Mouse (Mus musculus) hematopoietic stem cell, adult 5-6 weeks (primary cell): ENCODE results near the gene Gm21103. TPM values are rescaled to one million over a fixed set of nuclear protein-coding genes. Genes with fewer than 3 reads are reported as not detected.
"Not testable (repeated sequence)": the region's sequence is repeated elsewhere in the genome, so short reads cannot be mapped to it uniquely, and the experiment has no call there.

Experiments used
- ATAC-seq, 2 experiments: fragments of 125-278 bp in 1 of 2; replicated peaks in 1 of 2; 2 replicates each; pipeline ENCODE4 v1.8.0; 2016 to 2017; ENCODE audit warnings: inconsistent platforms in 2 of 2, mild to moderate bottlenecking in 2 of 2, moderate number of reproducible peaks in 2 of 2, low read depth in 1 of 2, moderate TSS enrichment in 1 of 2; ENCODE audit not compliant: low FRiP score in 2 of 2, poor library complexity in 2 of 2, severe bottlenecking in 2 of 2, insufficient read depth in 1 of 2, low TSS enrichment in 1 of 2
- total RNA-seq: library from RNA; stranded (forward); fragments of 172-1452, 232-1000 nt; gene quantifications from 2 replicates; pipeline ENCODE4 v1.2.3, GENCODE M21; 2017

Gm21103 gene
- total RNA-seq: not detected in 2 replicates

DNA sequence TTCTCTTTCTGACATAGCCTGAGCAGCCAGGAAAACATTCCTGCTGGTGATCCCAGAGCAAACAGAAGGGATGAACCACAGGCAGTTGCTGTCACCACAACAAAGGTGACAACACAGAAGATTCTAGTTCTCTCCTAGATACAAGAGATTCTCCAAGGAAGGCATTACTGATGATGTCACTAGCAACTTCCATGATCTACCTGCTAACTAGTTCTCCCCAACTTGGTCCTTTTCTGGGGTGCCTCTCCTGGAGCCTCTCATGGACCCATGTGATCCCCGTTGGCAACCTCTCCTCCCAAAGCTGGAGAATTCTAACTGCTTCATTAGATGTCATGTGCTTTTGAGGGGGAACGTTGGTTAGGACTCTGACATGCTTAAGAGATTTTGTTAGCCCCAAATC is at the start of gene Gm21103:
Gm21103 (minus strand) TSS at position 101 of the 400 bp plus-strand sequence.
- ATAC-seq: not testable (repeated sequence)

DNA sequence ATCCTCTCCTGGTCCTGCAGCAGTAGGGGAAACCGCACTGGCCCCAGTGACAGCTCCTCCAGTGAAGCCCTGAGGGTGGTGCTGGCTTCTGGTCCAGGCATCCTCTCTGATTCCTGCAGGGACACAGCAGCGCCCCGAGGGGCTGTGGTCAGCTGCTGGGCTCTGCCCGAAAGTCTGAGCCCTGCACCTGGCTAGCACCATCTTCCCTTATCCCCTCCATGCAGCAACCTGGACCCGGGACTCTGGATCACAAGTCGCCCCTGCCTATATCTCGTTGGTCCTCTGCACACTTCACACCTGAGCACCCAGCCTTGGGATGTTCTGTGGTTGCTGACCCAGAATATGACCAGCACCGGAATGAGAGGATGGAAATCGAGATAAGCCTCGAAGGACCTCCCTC is 38.9 kb upstream of the Gm21103 start, which contains the start of gene Gm3618:
Gm3618 (minus strand) TSS at position 101 of the 400 bp plus-strand sequence.
- ATAC-seq: not testable (repeated sequence)

DNA sequence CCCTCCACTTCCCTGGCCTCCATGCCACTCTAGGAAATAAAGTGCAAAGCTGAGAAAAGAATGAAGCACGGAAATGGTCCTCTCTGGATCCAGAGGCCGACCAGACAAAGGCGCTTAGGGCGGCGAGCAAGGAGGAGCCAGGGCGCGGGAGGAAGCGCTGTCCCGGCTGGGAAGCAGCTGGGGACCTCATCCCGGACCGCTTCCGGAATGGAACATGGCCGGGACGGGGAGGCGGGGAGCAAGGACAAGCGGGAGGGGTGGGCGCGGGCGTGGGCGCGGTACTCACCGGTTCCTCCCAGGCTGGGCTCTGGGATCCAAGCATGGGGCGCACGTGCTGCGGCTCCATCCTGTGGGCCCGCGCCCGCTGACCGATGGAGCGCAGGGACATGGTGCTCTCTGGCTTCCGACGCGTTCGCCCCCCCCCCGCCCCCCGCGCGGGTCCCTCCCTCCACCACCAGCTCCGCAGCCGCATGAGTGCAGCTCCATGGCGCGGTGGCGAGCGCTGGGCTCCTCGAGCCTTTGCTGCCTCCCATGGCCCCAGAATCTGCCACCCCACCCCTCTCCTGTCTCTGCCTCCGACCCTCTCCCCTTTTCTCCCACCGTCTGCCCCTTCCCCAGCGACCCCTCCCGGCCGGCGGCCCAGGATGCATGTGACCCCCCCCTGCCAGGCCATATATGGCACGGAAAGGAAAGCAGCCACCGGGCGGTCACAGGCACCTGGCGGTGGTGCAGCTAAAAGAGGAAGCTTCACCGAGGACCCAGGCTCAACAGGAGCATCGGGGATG is 17.5 kb downstream of the Gm21103 start, which contains the start of gene Gm3411:
Gm3411 (minus strand) TSS at position 320 of the 785 bp plus-strand sequence.
- not testable (repeated sequence) for ATAC-seq

Other genes starting within 250 kb of the Gm21103 start
- gene Gm6337, start 246.6 kb downstream of the Gm21103 start, total RNA-seq: not detected in 2 replicates
- gene Gm8206, start 210.9 kb downstream of the Gm21103 start, total RNA-seq: not detected in 2 replicates
- gene Gm3468, start 196.2 kb downstream of the Gm21103 start, total RNA-seq: 2.5 and 5.0 TPM in 2 replicates
- not detected in 2 replicates for gene Gm3476, start 179.0 kb downstream of the Gm21103 start, total RNA-seq
- not detected in 2 replicates for gene Gm21560, start 85.6 kb downstream of the Gm21103 start, total RNA-seq
- 1.5 and 2.4 TPM in 2 replicates for gene Gm3411, start 17.6 kb downstream of the Gm21103 start, total RNA-seq
- not detected in 2 replicates for gene Gm3618, start 38.8 kb upstream of the Gm21103 start, total RNA-seq
- not detected in 2 replicates for gene Gm16440, start 85.5 kb upstream of the Gm21103 start, total RNA-seq
- gene Gm3591, start 107.6 kb upstream of the Gm21103 start, total RNA-seq: not detected in 2 replicates
- gene Gm3594, start 139.8 kb upstream of the Gm21103 start, total RNA-seq: not detected in 2 replicates
- gene Gm8356, start 232.4 kb upstream of the Gm21103 start, total RNA-seq: not detected in 2 replicates